Mouse (Mus musculus): ENCODE data around the gene Fabp6.

Gene Fabp6

DNA sequence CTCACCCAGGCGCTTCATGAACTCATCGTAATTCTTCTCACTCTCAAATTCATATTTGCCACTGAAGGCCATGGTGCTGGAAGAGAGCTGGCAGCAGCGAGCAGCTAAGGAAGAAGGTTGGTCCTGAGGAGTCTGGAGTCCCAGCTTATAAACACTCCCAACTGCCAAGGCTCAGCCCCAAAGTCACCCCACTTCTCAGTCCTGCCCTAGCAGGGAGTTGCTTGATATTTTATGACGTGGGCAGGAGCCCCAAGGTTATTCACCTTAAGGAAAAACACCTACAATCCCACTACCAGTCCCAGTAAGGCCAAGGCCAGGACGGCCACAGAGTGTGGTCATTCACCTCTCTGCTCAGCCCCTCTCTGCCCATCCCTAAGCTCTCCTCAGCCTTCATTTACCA is at the start of gene Fabp6:
Gene Fabp6, minus strand, starts transcription at position 101 of the 400 bp plus-strand sequence.
- no peak for DNase-seq (ENCODE audit: low read depth)

- no peak for DNase-seq (ENCODE audit: low read depth)
Measured at GRCm38 (mm10) chr11:43645286-43645685, 43.9 kb upstream of the Fabp6 start.

- peak; percentile 80 for DNase-seq (ENCODE audit: low read depth)
Measured at GRCm38 (mm10) chr11:43643180-43643591, 41.8 kb upstream of the Fabp6 start.

DNA sequence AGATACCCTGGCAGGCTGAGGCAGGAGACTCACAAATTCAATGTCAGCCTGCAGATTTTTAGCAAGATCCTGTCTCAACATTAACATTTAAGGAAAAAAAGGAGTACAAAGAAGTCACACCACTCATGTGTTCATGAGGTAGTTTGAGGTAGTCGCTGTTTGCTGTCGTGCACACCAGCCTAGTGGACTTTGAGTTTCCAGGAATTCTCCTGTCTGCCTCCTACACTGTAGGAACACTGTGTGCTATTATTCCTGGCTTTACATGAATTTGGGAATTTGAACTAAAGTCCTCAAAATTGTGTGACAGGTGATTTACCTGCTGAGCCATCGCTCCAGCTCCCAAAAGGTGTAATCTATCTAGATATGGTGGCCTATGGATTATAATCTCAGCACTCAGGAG is 37.1 kb upstream of the Fabp6 start:
- DNase-seq (ENCODE audit: low read depth): no peak

GRCm38 (mm10) chr11:43636761-43637160 is 35.4 kb upstream of the Fabp6 start:
- no peak for DNase-seq (ENCODE audit: low read depth)

DNA sequence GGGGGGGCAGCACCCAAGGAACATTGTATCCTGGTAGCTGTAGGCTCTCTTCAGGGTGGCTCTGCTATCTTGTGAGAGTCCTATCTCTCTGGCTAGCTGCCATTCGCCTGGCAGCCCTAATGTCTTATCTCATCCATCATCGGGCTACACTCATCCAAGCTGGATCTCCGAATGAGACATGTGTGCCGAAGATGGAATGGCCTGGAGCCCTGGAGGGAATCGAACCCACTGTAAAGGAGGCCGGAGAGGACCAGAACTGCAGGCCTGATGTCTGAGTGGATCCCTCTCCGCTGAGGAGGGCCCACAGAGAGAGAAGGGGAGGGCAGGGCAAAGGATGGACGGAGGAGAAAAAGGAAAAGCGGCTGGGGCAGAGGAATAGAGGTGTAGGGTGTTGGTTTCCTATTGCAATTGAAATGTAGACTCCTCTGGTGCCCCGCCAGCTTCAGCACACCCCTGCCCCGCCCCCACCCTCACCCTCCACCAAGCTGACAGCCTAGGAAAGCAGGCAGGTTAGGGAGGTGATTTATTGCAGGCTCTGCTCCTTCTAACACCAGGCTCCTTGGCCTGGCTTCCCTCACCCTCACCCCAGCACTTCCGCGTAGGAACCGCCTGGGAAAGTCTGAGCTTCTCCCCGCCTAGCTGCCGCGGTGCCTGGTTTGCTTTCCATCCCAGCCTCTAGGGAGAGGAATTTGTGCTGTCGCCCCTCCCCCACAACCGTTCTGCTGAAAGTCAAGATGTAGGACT is 32.5 kb upstream of the Fabp6 start:
- DNase-seq (ENCODE audit: low read depth): no peak

DNA sequence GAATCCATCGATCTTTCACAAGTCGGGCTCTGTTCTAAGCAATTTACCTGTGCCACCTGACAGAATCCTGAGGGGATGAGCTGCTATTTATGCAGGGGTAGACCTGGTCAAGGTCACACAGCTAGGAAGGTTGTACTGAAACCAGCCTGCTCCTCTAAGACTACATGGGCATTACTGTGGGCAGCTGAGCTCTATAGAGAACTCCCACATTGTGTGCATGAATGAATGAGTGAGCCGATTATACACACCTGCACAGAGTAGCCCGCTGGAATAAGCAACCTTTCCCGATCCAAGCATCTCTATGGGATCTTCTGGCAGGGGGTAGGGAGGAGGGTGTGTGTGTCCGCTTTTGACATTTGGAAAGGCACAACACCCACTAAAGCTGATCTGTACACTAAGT is 31.8 kb upstream of the Fabp6 start:
- DNase-seq (ENCODE audit: low read depth): no peak

GRCm38 (mm10) chr11:43632566-43632965 is 31.2 kb upstream of the Fabp6 start:
- DNase-seq (ENCODE audit: low read depth): no peak

- DNase-seq (ENCODE audit: low read depth): no peak
Measured at GRCm38 (mm10) chr11:43631645-43632044, 30.3 kb upstream of the Fabp6 start.

DNA sequence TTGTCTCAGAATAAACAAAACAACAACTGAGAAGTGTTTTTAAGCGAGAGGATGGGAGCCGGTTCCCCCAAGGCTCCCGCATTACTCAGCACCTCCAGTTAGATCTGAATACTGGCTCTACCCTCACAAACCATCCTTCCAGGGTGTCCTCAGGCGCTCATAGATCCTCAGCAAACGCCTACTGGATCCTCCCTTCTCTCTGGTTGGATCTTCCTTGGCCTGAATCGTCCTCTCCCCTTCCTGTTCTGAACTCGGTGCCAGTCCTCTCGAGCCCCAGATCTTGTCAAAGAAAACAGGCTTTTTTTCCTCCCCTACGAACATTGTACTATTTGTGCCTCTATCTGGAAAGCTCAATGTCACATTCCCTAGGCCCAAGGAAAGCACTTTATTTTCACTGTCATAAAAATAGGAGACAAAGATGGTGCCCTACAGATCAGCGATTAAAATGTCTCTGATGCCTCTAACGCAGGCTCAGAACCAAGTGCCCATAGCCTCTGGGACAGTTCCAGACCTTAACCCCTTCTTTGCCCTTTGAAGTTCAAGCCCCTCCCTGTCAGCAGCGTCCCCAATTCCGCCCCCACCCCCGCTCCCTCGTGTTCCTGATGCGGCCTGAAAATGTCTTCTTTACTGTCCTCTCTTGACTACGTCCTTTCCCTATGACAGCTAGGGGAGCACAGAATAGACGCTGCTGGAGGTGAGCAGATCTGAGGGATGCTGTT is 25.7 kb upstream of the Fabp6 start:
- no peak for DNase-seq (ENCODE audit: low read depth)

DNA sequence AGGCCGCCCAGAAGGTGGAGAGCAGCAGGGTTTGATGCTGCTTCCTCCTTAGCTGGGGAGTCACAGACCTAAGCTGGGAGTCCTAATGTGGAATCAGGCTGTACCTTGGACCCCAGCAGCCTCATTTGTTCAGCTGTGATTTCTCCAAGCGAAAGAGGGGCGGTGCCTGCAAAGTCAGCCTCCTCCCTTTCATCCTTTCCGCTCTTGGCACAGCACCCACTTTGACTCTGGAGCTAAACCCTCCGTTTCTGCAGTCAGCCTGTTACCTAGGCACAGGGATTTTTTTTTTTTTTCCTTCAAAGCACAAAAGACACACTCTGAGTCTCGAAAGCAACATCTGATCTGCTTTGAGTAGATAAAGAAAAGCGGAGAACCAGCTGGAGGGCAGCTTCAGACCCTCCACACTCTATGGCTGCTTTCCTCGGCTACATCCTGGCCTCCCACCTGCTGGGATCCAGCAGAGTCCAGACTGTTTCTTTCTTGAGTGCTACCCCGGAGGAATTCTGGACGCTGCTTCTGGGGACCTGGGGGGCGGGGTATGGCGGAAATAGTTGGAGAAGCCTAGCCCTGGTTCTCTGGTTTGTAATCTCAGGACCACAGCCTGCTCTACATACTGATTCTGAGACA is 25.1 kb upstream of the Fabp6 start:
- DNase-seq (ENCODE audit: low read depth): no peak

- DNase-seq (ENCODE audit: low read depth): no peak
Measured at GRCm38 (mm10) chr11:43624341-43624740, 23.0 kb upstream of the Fabp6 start.

DNA sequence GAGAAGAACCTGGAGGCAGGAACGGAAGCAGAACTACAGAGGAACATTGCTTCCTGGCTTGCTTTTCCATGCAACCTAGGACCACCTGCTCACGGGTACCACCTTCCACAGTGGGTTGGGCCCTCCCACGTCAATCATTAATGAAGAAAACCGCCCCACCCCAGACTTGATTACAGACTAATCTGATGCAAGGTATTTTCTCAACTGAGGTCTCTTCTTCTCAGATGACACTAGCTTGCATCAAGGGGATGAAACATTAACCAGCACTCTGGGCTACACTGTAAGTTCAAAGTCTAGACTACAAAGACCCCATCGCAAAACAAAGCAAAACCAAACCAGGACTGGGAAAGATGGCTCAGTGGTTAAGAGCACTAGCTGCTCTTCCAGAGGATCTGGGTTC is 20.4 kb upstream of the Fabp6 start:
- no peak for DNase-seq (ENCODE audit: low read depth)

DNA sequence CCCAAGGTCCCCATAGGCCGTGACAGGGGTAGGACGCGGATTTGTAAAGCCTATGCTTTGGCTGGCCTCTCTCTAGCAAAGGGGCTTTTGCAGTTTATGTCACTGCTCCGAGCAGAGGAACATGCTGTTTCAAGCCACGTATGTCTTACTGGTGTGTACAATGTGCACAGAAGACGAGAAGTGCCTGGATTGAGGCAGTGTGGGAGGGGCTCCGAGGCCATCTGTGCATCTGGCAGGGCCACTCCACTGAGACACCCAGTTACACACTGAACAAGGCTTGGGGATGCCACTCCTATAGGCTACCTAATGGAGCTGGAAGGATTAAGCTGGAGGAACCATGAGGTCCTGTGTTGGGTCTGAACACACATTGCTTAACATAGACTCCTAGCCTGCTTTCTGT is 17.1 kb upstream of the Fabp6 start:
- no peak for DNase-seq (ENCODE audit: low read depth)

DNA sequence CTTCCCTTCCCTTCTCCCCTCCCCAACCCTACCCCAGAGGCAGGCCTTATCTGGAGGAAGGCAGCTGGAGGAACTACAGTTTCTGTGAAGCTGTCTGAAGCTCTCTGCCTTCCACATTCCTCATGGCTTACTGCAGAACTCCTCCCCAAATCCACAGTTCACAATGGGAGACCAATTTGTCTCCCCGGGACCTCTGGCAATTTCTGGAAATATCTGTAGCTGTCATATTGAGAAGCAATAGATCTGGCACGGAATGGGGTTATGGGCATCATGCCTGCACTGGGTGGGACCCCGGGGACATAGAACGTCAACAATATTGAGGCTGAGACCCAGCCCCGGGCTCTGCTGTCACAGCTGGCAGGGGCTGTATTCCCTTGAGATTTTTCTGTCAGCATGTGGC is 16.6 kb upstream of the Fabp6 start:
- no peak for DNase-seq (ENCODE audit: low read depth)

DNA sequence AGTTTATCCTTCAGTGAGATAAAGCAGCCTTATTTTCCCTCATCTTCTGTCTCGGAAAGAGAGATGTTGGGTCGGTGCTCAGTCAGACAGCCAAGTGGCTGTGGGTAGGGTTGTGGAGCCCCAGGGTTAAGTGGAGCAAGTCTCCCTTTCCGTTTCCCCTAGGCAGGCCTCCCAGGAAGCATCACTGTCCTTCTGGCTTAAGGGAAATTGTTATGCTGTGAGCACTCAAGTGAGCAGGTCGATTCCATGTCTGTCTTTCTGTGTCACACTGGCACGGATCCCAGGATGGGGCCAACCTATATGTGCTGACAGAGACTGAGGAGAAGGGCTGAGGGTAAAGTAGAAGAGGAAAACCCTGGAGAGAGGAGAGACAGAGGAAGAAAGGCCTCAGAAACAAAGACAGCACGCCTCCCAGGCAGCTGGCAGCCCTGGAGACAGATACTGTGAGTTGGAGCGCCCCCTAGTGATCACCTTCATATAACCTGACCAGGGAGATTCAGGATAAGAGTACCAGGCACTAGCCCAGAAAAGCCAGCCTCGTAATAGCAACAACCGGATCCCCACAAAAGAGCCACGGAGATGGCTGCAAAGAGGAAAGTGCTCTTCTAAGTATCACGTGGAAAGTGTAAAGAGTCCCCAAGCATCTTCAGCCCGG is 11.6 kb upstream of the Fabp6 start:
- DNase-seq (ENCODE audit: low read depth): peak; percentile 23

- no peak for DNase-seq (ENCODE audit: low read depth)
Measured at GRCm38 (mm10) chr11:43610662-43611033, 9.3 kb upstream of the Fabp6 start.

DNA sequence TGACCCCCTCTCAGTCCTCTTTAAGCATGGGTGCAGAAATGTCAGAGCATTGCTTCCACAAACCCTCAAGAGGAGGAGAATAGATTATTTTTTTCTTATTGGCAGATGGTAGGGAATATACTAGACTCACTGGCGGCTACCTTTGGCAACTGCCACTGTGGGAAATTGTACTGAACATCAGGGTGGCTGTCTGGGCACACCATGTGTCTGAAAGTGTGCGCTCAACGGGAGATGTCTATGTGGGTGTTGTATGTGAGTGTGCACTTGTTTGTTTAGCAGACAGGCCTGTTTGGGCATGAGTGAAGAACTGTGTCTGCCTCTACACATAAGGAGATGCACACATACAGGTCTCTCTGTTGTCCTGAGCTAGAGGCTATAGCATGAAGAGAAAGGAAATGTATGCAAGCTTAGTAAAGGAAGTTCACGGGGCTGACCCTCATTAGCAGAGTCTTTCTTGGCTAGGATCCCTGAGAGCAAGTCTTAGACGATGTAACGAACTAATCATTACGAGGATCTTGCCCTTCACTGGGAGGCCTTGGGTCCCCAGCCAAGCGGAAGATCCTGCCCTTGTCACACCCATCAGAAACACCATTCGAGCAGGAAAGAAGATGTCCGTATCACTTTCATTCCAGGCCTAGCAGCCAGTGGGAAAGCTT is 8.8 kb upstream of the Fabp6 start:
- no peak for DNase-seq (ENCODE audit: low read depth)

GRCm38 (mm10) chr11:43608440-43608839 is 7.1 kb upstream of the Fabp6 start:
- DNase-seq (ENCODE audit: low read depth): no peak

GRCm38 (mm10) chr11:43605859-43606258 is 4.5 kb upstream of the Fabp6 start:
- DNase-seq (ENCODE audit: low read depth): no peak

DNA sequence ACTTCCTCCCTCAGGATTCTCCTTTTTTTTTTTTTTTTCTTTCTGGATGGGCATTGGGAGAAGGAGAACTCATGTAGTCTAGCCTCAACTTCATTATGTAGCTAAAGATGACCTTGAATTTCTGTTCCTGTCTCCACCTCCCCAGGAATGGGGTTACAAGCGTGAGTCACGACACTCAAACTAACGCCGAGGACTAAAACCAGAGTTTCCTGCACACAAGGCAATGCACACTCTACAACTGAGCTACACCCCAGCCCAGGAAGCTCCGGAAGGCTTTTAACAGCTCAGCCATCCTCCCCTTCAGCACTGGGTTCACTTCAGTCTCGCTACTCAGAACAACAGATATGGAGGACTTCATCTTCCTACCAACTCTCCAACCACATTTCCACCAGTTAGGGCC is 3.6 kb upstream of the Fabp6 start:
- no peak for DNase-seq (ENCODE audit: low read depth)

DNA sequence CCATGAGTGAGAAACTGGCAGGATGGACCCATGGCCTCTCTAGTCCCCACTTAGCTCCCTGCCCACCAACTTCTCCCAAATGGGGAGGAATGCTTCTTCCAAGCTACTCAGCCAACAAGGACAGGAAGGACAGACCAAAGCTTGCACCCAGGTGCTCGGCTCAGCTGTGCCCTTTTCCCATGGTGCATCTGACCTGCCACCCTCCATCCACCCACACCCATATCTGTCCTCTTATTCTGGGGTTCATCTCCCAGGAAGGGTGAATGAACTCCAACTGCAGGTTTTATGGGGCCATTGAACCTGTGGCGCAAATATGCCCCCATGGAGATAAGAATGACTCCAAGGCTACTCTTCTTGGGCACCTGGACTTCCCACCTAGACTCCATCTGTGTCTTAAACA is 2.9 kb upstream of the Fabp6 start:
- DNase-seq (ENCODE audit: low read depth): no peak
